Mouse (Mus musculus) limb, embryonic 13.5 days (tissue): ENCODE measurements at regions not wholly inside any gene's neighbourhood (a gene's known extent, or its start where the extent isn't known, plus 50 kb on each side); places are given as distances from the start of the nearest gene placed in this dataset.

ENCODE experiments used
- ATAC-seq: fragments of 200-750 bp; cut with Nextera tagmentation; 2 replicates; pipeline ENCODE4 v1.8.0; 2017; ENCODE audit warnings: low read depth, moderate number of reproducible peaks, moderate TSS enrichment; ENCODE audit not compliant: low FRiP score
- H3K27ac ChIP-seq: fragments of 300-500 bp; sonication (generic); 2 replicates; pipeline ENCODE4 v1.5.1; 2015; ENCODE audit warnings: inconsistent platforms, mild to moderate bottlenecking, moderate library complexity
- H3K27me3 ChIP-seq: fragments of 300-500 bp; sonication (generic); 2 replicates; pipeline ENCODE4 v1.6.1; 2015; ENCODE audit warnings: mild to moderate bottlenecking, inconsistent platforms
- H3K36me3 ChIP-seq: fragments of 300-500 bp; sonication (generic); 2 replicates; pipeline ENCODE4 v1.6.1; 2015; ENCODE audit warnings: inconsistent platforms, mild to moderate bottlenecking, moderate library complexity
- H3K4me1 ChIP-seq: fragments of 300-500 bp; sonication (generic); 2 replicates; pipeline ENCODE4 v1.6.1; 2015; ENCODE audit warnings: inconsistent platforms
- H3K4me2 ChIP-seq: fragments of 300-500 bp; sonication (generic); replicated peaks from 2 replicates; pipeline ENCODE4 v1.6.1; 2015; ENCODE audit warnings: inconsistent platforms, mild to moderate bottlenecking, moderate library complexity
- H3K4me3 ChIP-seq: fragments of 300-500 bp; sonication (generic); 2 replicates; pipeline ENCODE4 v1.5.1; 2015; ENCODE audit warnings: moderate library complexity, mild to moderate bottlenecking, inconsistent platforms
- H3K9ac ChIP-seq: fragments of 300-500 bp; sonication (generic); 2 replicates; pipeline ENCODE4 v1.6.1; 2015; ENCODE audit warnings: mild to moderate bottlenecking, inconsistent platforms
- H3K9me3 ChIP-seq: fragments of 300-500 bp; sonication (generic); 2 replicates; pipeline ENCODE4 v1.6.1; 2016; ENCODE audit warnings: inconsistent platforms
- WGBS: fragments of 180-500 bp; shearing (Covaris S2); methylation state at CpG from one replicate; pipeline ENCODE4 v1.1.7; 2015; 5-methylcytosine and 5-hydroxymethylcytosine counted together

GRCm38 (mm10) chr6:147356570-147356969 is 92.6 kb upstream of the Pthlh start:
- WGBS: 84% methylated on average over 5 of the region's 5 CpGs

GRCm38 (mm10) chr6:147349566-147350237 is 85.7 kb upstream of the Pthlh start:
- H3K4me2 ChIP-seq: no peak overlapping the region
- H3K36me3 ChIP-seq: no peaks in the 10 kb centered on the region
- 56% methylated on average over 4 of the region's 4 CpGs for WGBS
- no peak overlapping the region for H3K27ac ChIP-seq
- no peaks in the 10 kb centered on the region for H3K9me3 ChIP-seq
- ATAC-seq: no peak
- H3K4me1 ChIP-seq: peaks cover 3% of the 10 kb centered on the region; the same call in 1 of the 2 replicates
- no peaks in the 10 kb centered on the region for H3K27me3 ChIP-seq
- H3K9ac ChIP-seq: no peak overlapping the region
- H3K4me3 ChIP-seq: no peak overlapping the region

More at GRCm38 (mm10) chr6:147356570-147356969, 92.6 kb upstream of the Pthlh start:
- Histone ChIP-seq H3K36me3 (no peaks in the 10 kb centered on the region), H3K9me3 (no peaks in the 10 kb centered on the region), H3K4me3 (no peak overlapping the region), H3K27ac (no peak overlapping the region), H3K9ac (no peak overlapping the region), H3K4me1 (no peaks in the 10 kb centered on the region), H3K4me2 (no peak overlapping the region), H3K27me3 (no peaks in the 10 kb centered on the region)
- no peak for ATAC-seq

- Histone ChIP-seq H3K4me3 (no peak overlapping the region), H3K9me3 (no peaks in the 10 kb centered on the region), H3K27ac (no peak overlapping the region), H3K4me1 (peaks cover 3% of the 10 kb centered on the region; the same call in 1 of the 2 replicates), H3K36me3 (no peaks in the 10 kb centered on the region), H3K9ac (no peak overlapping the region), H3K27me3 (no peaks in the 10 kb centered on the region), H3K4me2 (no peak overlapping the region)
- WGBS: 62% methylated on average over 3 of the region's 3 CpGs
- no peak for ATAC-seq
Observed at GRCm38 (mm10) chr6:147348621-147349020, 84.6 kb upstream of the Pthlh start.

DNA sequence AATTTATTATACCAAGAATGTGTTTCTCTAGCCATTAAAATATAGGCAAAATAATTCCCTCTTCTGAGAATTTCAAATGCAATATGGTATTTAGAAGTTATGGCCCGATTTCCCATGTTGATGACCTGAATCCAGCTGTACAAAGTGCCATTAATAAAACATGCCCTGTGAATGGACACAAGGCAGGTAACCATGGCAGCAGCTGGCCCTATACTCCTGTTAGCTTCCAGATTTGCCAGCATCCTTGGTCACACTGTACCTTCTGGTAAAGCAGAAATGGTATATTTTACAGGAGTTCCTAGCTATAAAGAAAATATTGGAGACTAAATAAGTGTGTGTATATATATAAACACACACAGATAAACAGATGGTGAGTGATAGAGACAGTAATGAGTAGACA is 77.1 kb upstream of the Pthlh start:
- Histone ChIP-seq H3K9me3 (no peaks in the 10 kb centered on the region), H3K4me1 (no peaks in the 10 kb centered on the region), H3K36me3 (no peaks in the 10 kb centered on the region), H3K4me3 (no peak overlapping the region), H3K27me3 (no peaks in the 10 kb centered on the region), H3K27ac (no peak overlapping the region), H3K9ac (no peak overlapping the region), H3K4me2 (no peak overlapping the region)
- ATAC-seq: no peak
- 71% methylated on average over 1 of the region's 1 CpGs for WGBS

- H3K9me3 ChIP-seq: no peaks in the 10 kb centered on the region
- no peak overlapping the region for H3K4me2 ChIP-seq
- H3K36me3 ChIP-seq: no peaks in the 10 kb centered on the region
- 85% methylated on average over 7 of the region's 7 CpGs for WGBS
- H3K4me3 ChIP-seq: no peak overlapping the region
- no peaks in the 10 kb centered on the region for H3K4me1 ChIP-seq
- no peaks in the 10 kb centered on the region for H3K27me3 ChIP-seq
- H3K27ac ChIP-seq: no peak overlapping the region
- ATAC-seq: no peak
- no peak overlapping the region for H3K9ac ChIP-seq
Observed at GRCm38 (mm10) chr6:147332976-147333375, 69.0 kb upstream of the Pthlh start.

- peaks cover 4% of the 10 kb centered on the region; the same call in 1 of the 2 replicates for H3K9me3 ChIP-seq
- 42% methylated on average over 5 of the region's 5 CpGs for WGBS
- H3K27me3 ChIP-seq: no peaks in the 10 kb centered on the region
- H3K27ac ChIP-seq: no peak overlapping the region
- H3K4me2 ChIP-seq: no peak overlapping the region
- H3K4me3 ChIP-seq: no peak overlapping the region
- H3K9ac ChIP-seq: no peak overlapping the region
- no peaks in the 10 kb centered on the region for H3K36me3 ChIP-seq
- H3K4me1 ChIP-seq: no peaks in the 10 kb centered on the region
- ATAC-seq: no peak
Observed at GRCm38 (mm10) chr6:147329201-147329600, 65.2 kb upstream of the Pthlh start.

GRCm38 (mm10) chr6:147324336-147324735 is 60.4 kb upstream of the Pthlh start:
- ATAC-seq: no peak
- Histone ChIP-seq H3K4me3 (no peak overlapping the region), H3K4me1 (no peaks in the 10 kb centered on the region), H3K27ac (no peak overlapping the region), H3K36me3 (no peaks in the 10 kb centered on the region), H3K27me3 (no peaks in the 10 kb centered on the region), H3K4me2 (no peak overlapping the region), H3K9ac (no peak overlapping the region), H3K9me3 (peaks cover 4% of the 10 kb centered on the region; the same call in 1 of the 2 replicates)
- 89% methylated on average over 2 of the region's 2 CpGs for WGBS

DNA sequence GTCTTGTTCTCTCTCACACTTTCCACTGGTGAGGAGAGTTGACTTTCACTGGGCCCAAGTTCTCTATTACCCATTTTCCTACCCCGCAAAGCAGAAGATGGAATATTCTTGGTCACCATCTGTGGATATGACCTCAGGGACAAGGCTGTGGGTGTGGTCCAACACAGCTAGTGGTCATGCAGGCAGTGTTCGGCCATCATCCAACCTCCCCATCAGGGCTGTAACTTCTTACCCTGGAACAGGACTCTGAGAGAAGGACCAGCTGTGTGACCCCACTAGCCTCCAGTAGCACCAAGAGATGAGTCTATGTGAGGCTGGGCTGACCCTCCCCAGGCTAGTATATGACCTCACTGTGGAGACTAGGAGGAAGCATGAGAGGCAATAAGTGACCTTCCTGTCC is 54.1 kb upstream of the Pthlh start:
- WGBS: 92% methylated on average over 2 of the region's 2 CpGs
- Histone ChIP-seq H3K4me2 (no peak overlapping the region), H3K9ac (no peak overlapping the region), H3K4me1 (0 out of 2 replicates have a peak, but pooled peaks cover 4% of the 10 kb centered on the region), H3K9me3 (no peaks in the 10 kb centered on the region), H3K27ac (no peak overlapping the region), H3K36me3 (no peaks in the 10 kb centered on the region), H3K27me3 (no peaks in the 10 kb centered on the region), H3K4me3 (no peak overlapping the region)
- no peak for ATAC-seq

- Histone ChIP-seq H3K9ac (no peak overlapping the region), H3K36me3 (no peaks in the 10 kb centered on the region), H3K4me1 (0 out of 2 replicates have a peak, but pooled peaks cover 4% of the 10 kb centered on the region), H3K4me3 (no peak overlapping the region), H3K27me3 (no peaks in the 10 kb centered on the region), H3K9me3 (no peaks in the 10 kb centered on the region), H3K4me2 (no peak overlapping the region), H3K27ac (no peak overlapping the region)
- WGBS: 71% methylated on average over 11 of the region's 11 CpGs
- ATAC-seq: no peak
Observed at GRCm38 (mm10) chr6:147316702-147317468, 52.9 kb upstream of the Pthlh start.

DNA sequence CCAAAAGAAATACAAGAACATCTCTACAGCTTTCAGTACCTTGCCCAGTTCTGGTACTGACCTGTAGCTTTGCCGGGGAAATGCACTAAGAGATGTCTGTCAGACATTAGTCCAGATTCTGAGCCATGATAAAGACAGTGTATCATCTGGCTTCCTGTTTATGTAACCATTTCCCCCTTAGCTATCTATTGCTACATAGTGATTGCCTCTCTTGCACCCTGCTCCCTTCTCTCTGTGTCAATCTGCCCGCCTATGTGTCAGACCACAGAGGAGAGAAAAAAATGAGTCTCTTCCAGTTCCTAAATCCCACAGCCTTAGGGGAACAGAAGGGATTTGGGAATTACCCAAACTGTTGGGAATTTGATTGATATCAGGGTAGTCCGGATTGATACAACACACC is 52.2 kb upstream of the Pthlh start:
- 0 out of 2 replicates have a peak, but pooled peaks cover 4% of the 10 kb centered on the region for H3K4me1 ChIP-seq
- no peaks in the 10 kb centered on the region for H3K27me3 ChIP-seq
- H3K4me3 ChIP-seq: no peak overlapping the region
- H3K36me3 ChIP-seq: no peaks in the 10 kb centered on the region
- no peak overlapping the region for H3K4me2 ChIP-seq
- no peak overlapping the region for H3K9ac ChIP-seq
- ATAC-seq: no peak
- no peaks in the 10 kb centered on the region for H3K9me3 ChIP-seq
- 75% methylated on average over 3 of the region's 3 CpGs for WGBS
- no peak overlapping the region for H3K27ac ChIP-seq

- no peak for ATAC-seq
- Histone ChIP-seq H3K27ac (no peak overlapping the region), H3K9me3 (no peaks in the 10 kb centered on the region), H3K4me3 (no peak overlapping the region), H3K36me3 (no peaks in the 10 kb centered on the region), H3K27me3 (no peaks in the 10 kb centered on the region), H3K4me2 (no peak overlapping the region), H3K9ac (no peak overlapping the region), H3K4me1 (0 out of 2 replicates have a peak, but pooled peaks cover 4% of the 10 kb centered on the region)
- WGBS: 93% methylated on average over 5 of the region's 5 CpGs
Observed at GRCm38 (mm10) chr6:147315207-147315606, 51.2 kb upstream of the Pthlh start.
